Comparison of ENCODE assay signal across 9 mouse cellular contexts in the genomic region with DNA sequence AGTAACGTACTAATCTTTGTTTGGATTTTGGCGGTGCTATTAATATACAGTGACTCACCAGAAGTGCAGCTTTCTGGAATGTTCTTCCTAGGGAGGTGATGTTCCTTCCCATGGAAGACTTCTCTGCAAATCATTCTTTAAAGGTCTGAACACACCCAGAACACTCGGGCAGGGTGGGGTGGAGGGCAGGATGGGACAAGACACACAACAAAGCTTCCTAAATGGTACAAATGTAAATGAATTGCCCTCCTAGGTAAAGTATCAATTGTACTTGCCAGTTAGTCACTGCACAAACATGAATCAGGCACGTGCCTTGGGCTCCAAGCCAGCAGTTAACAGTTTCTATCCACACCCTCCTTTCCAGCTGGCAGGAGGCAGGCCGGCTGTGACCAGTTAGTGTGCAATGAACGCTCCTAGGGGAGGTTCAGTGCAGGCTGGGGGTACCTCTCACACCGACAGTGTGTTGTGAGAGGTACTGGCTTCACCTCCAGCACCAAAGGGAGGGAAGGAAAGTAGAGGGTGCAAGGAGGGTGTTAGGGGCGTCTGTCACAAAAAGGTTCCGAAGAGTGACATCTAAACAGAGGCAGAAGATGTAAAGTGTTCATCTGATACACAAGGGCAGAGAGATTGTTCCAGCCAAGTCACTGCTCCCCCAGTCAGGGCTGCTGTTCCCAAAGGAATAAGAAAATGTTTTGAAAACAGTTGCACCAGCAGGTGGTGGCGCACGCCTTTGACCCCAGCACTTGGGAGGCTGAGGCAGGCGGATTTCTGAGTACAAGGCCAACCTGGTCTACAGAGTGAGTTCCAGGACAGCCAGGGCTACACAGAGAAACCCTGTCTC. TPM values are rescaled to one million over a fixed set of nuclear protein-coding genes. Genes with fewer than 3 reads are reported as not detected.
DNase-seq lines count a peak whose midpoint lies in the region; ATAC-seq and TF ChIP-seq lines count a peak whose summit lies in the region.
"Had no signal": no experiment of that assay in that cellular context is flagged by ENCODE, and none has a peak within 500 bp of the region (broad histone marks: within the 10 kb centered on the region; RNA-seq: fewer than 3 reads in every experiment).

No protein-coding gene starts in this region.

- no peak overlapping the region for H3K4me3 ChIP-seq in gastrocnemius, adult 2 months
- no peak overlapping the region for H3K4me3 ChIP-seq in kidney, embryonic 14.5 days (ENCODE audit: low read length)

- H3K4me1 ChIP-seq in kidney, embryonic 14.5 days (ENCODE audit: control insufficient read depth, insufficient read depth, low read length): no peaks in the 10 kb centered on the region

- H3K27ac ChIP-seq in gastrocnemius, adult 2 months: peak overlapping the region; percentile 48
- no peak overlapping the region for H3K27ac ChIP-seq in kidney, embryonic 14.5 days (ENCODE audit: low read depth, low read length)

- POLR2A ChIA-PET in Patski (lab: Charles Lee): interaction anchor here (0.6 kb wide), 1 partner anchor 81 kb away, joined by 3 read pairs; no protein-coding TSS in a partner anchor

- no peaks in the 10 kb centered on the region for H3K9me3 ChIP-seq in kidney, embryonic 14.5 days (ENCODE audit: control insufficient read depth, low read length)

- 0 out of 2 replicates have a peak overlapping the region, but pooled peaks have one; percentile 18 for H3K9ac ChIP-seq in kidney, embryonic 14.5 days (ENCODE audit: low read depth, low read length)

- peak; percentile 80 for ATAC-seq in Patski
- no peak for ATAC-seq in kidney, embryonic 14.5 days (ENCODE audit: low FRiP score, low TSS enrichment)
- ATAC-seq in megakaryocyte, adult 5-6 weeks (ENCODE audit: poor library complexity, severe bottlenecking): no peak

- intact Hi-C loops in gastrocnemius, adult 2 months (cut with DNase I): no loop called here

- WGBS in kidney, embryonic 14.5 days: 73% methylated on average over 12 of the region's 12 CpGs

- H3K27me3 ChIP-seq in Patski: no peaks in the 10 kb centered on the region
- H3K27me3 ChIP-seq in kidney, embryonic 14.5 days (ENCODE audit: control insufficient read depth, insufficient read depth, low read length): no peaks in the 10 kb centered on the region

- H3K4me2 ChIP-seq in kidney, embryonic 14.5 days (replicated peaks; ENCODE audit: low read depth, low read length): no peak overlapping the region

- no peak for TF ChIP-seq CTCF in gastrocnemius, adult 2 months (IDR thresholded peaks at IDR 0.05)
- no peak for TF ChIP-seq CTCF in Patski (IDR thresholded peaks at IDR 0.05)

- DNase-seq in gastrocnemius, adult 2 months: peak; percentile 62
- no peak for DNase-seq in gastrocnemius, postnatal 4 days (ENCODE audit: low spot score in 2 of 2)
- DNase-seq in Patski (ENCODE audit: low read depth, low spot score): peak; percentile 69
- peak; percentile 82 to 86 for DNase-seq in heart, adult 18-20 months
- DNase-seq in lung, postnatal 25 days (ENCODE audit: low spot score): peak; percentile 80
- peak; percentile 54 for DNase-seq in testis, postnatal 14 days (ENCODE audit: low spot score)

- in situ Hi-C loops in Patski (cut with MboI; ENCODE audit: low pct_unique_long_range_greater_than_20kb): loop anchor here (10.0 kb wide), 1 partner anchor 157 kb away; a partner anchor contains a TSS

- peaks cover 40% of the 10 kb centered on the region for H3K36me3 ChIP-seq in kidney, embryonic 14.5 days (ENCODE audit: control insufficient read depth, insufficient read depth, low read length)

- CTCF ChIA-PET in Patski (lab: Charles Lee): interaction anchor here (1.4 to 1.6 kb wide), 2 partner anchors 9 to 13 kb away, joined by 3 to 4 read pairs; no protein-coding TSS in a partner anchor

RNA-seq across cellular contexts. Expression of a gene that starts 5.7 kb away (rescaled TPM):
- total RNA-seq in gastrocnemius, adult 2 months (2021): not detected
- not detected for total RNA-seq in gastrocnemius, postnatal 4 days (2021)
- 0.12 TPM for polyA plus RNA-seq in Patski (2021)
- total RNA-seq in heart, adult 18-20 months (2021): not detected
- polyA plus RNA-seq in kidney, embryonic 14.5 days (2014; fragmentation: Nextera tagmentation; extraction: Ambion mirVana): not detected in 2 replicates
- total RNA-seq in megakaryocyte, adult 5-6 weeks (2015): not detected in 2 replicates
- not detected in 2 replicates for total RNA-seq in megakaryocyte, adult 5-6 weeks (2017)
- total RNA-seq: layer of hippocampus, adult 18-20 months had no signal

RNA-seq across cellular contexts. Expression of a gene that starts 14.4 kb away (rescaled TPM):
- 10 to 100 TPM; 45.5 to 89.1 TPM for total RNA-seq in gastrocnemius, adult 2 months (2021)
- 100 to 1,000 TPM; 127 to 147 TPM for total RNA-seq in gastrocnemius, postnatal 4 days (2021)
- polyA plus RNA-seq in Patski (2021): 576 TPM
- total RNA-seq in heart, adult 18-20 months (2021): 100 to 1,000 TPM; 261 to 408 TPM
- 1,092 and 1,386 TPM in 2 replicates for polyA plus RNA-seq in kidney, embryonic 14.5 days (2014; fragmentation: Nextera tagmentation; extraction: Ambion mirVana)
- total RNA-seq in megakaryocyte, adult 5-6 weeks (2015): 343 and 353 TPM in 2 replicates
- 494 and 587 TPM in 2 replicates for total RNA-seq in megakaryocyte, adult 5-6 weeks (2017)

RNA-seq across cellular contexts. Expression of a gene that starts 49.6 kb away (rescaled TPM):
- 10 to 100 TPM; 18.9 to 22.0 TPM for total RNA-seq in gastrocnemius, adult 2 months (2021)
- 10 to 100 TPM; 24.6 to 34.2 TPM for total RNA-seq in gastrocnemius, postnatal 4 days (2021)
- 30.2 TPM for polyA plus RNA-seq in Patski (2021)
- 10 to 100 TPM; 31.0 to 32.1 TPM for total RNA-seq in heart, adult 18-20 months (2021)
- 17.8 and 24.5 TPM in 2 replicates for polyA plus RNA-seq in kidney, embryonic 14.5 days (2014; fragmentation: Nextera tagmentation; extraction: Ambion mirVana)
- total RNA-seq in megakaryocyte, adult 5-6 weeks (2015): 24.2 and 24.7 TPM in 2 replicates
- 28.5 and 37.5 TPM in 2 replicates for total RNA-seq in megakaryocyte, adult 5-6 weeks (2017)

Comparison
In these comparisons a context has a peak if more than half of its experiments do, and no peak if none do; other contexts are left out.
1. DNase-seq: peak in gastrocnemius, adult 2 months (single experiment), Patski (single experiment), heart, adult 18-20 months (2 of 2), lung, postnatal 25 days (single experiment) and testis, postnatal 14 days (single experiment); none in gastrocnemius, postnatal 4 days (0 of 2).